Mouse (Mus musculus) liver, embryonic 14.5 days (tissue): ENCODE measurements around the gene Gpr37l1.

ENCODE experiments used
- CTCF ChIP-seq: IDR thresholded peaks from 2 replicates; pipeline ENCODE4 v1.5.1; 2016; ENCODE audit warnings: antibody characterized with exemption, low read depth, control low read depth
- EP300 ChIP-seq: IDR thresholded peaks from 2 replicates; pipeline ENCODE4 v1.6.1; 2016; ENCODE audit warnings: antibody characterized with exemption, low read depth

- TF ChIP-seq EP300, result no peak
- peak; percentile 88 for TF ChIP-seq CTCF
Observed at GRCm38 (mm10) chr1:135154411-135154959, 13.0 kb downstream of the Gpr37l1 start.
